Mouse (Mus musculus): ENCODE measurements around the gene Jag1. TPM values are rescaled to one million over a fixed set of nuclear protein-coding genes. Genes with fewer than 3 reads are reported as not detected.

Gene Jag1
- 11.2 and 11.3 TPM in 2 replicates for total RNA-seq (2014; rRNA removed; ENCODE audit: low replicate concordance)
- polyA plus RNA-seq (2015; fragmentation: Nextera tagmentation; extraction: Ambion mirVana), result 6.7 and 6.8 TPM in 2 replicates

- Histone ChIP-seq H3K4me2 (ENCODE audit: low read depth, low read length) (peak within 1 kb of the TSS; percentile 84), H3K9ac (replicated peaks; ENCODE audit: low read depth, low read length) (peak within 1 kb of the TSS; percentile 69), H3K36me3 (replicated peaks; ENCODE audit: control insufficient read depth, insufficient read depth, low read length) (no peaks in the 10 kb centered on the region), H3K27ac (ENCODE audit: low read depth) (peak within 1 kb of the TSS; percentile 96), H3K9me3 (replicated peaks; ENCODE audit: control insufficient read depth, low read length) (no peaks in the 10 kb centered on the region), H3K4me3 (ENCODE audit: low read depth, low read length) (peak within 1 kb of the TSS; percentile 83), H3K27me3 (ENCODE audit: control insufficient read depth, insufficient read depth, low read length) (no peaks in the 10 kb centered on the region), H3K4me1 (ENCODE audit: control insufficient read depth, insufficient read depth) (0 out of 2 replicates have a peak, but pooled peaks cover 6% of the 10 kb centered on the region)
- ATAC-seq (ENCODE audit: insufficient read depth, low read depth), result no peak
- TF ChIP-seq CTCF (IDR thresholded peaks at IDR 0.05; ENCODE audit: low read depth) (no peak), EP300 (IDR thresholded peaks at IDR 0.05; ENCODE audit: low read depth) (no peak)
- no peak for DNase-seq (ENCODE audit: low spot score)
- WGBS, result under 1% methylated on average over 51 of the region's 59 CpGs
Measured at GRCm38 (mm10) chr2:137116025-137116674, at the start of gene Jag1. Gene Jag1 (minus strand): TSS chr2:137116644.

- no peak for ATAC-seq (ENCODE audit: insufficient read depth, low read depth)
- no peak overlapping the region for H3K27ac ChIP-seq (ENCODE audit: low read depth)
- H3K27me3 ChIP-seq (ENCODE audit: control insufficient read depth, insufficient read depth, low read length), result no peaks in the 10 kb centered on the region
- H3K4me2 ChIP-seq (ENCODE audit: low read depth, low read length), result no peak overlapping the region
- H3K36me3 ChIP-seq (replicated peaks; ENCODE audit: control insufficient read depth, insufficient read depth, low read length), result no peaks in the 10 kb centered on the region
- WGBS, result 79% methylated on average over 1 of the region's 1 CpGs
- H3K4me1 ChIP-seq (ENCODE audit: control insufficient read depth, insufficient read depth), result no peaks in the 10 kb centered on the region
- H3K9ac ChIP-seq (replicated peaks; ENCODE audit: low read depth, low read length), result no peak overlapping the region
- no peak for DNase-seq (ENCODE audit: low spot score)
- TF ChIP-seq CTCF (IDR thresholded peaks at IDR 0.05; ENCODE audit: low read depth), result no peak
- TF ChIP-seq EP300 (IDR thresholded peaks at IDR 0.05; ENCODE audit: low read depth), result no peak
- no peak overlapping the region for H3K4me3 ChIP-seq (ENCODE audit: low read depth, low read length)
- no peaks in the 10 kb centered on the region for H3K9me3 ChIP-seq (replicated peaks; ENCODE audit: control insufficient read depth, low read length)
Measured at GRCm38 (mm10) chr2:137156018-137156417, 39.6 kb upstream of the Jag1 start.

DNA sequence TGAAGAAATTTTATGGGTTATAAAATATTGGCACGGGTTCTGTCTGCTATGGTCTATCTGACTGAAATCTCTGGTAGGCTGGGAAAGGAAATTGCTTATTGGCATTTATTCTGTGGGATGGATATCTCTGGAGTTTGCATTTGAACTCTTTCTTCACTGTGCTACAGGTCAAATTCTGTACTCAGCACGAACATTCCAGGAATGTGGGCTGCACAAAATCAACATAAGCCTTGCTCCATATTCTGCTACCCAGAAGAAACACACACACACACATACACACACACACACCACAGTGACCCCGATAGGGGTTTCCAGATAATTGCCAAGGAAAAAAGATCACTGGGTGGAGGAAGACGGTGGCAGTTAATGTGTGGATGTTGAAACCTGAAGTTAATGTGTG, 37.4 kb upstream of the Jag1 start:
- no peaks in the 10 kb centered on the region for H3K4me1 ChIP-seq (ENCODE audit: control insufficient read depth, insufficient read depth)
- TF ChIP-seq CTCF (IDR thresholded peaks at IDR 0.05; ENCODE audit: low read depth), result no peak
- TF ChIP-seq EP300 (IDR thresholded peaks at IDR 0.05; ENCODE audit: low read depth), result no peak
- WGBS, result 34% methylated on average over 4 of the region's 4 CpGs

GRCm38 (mm10) chr2:137153172-137153667, 36.8 kb upstream of the Jag1 start:
- ATAC-seq (ENCODE audit: insufficient read depth, low read depth), result no peak
- Histone ChIP-seq H3K4me1 (ENCODE audit: control insufficient read depth, insufficient read depth) (no peaks in the 10 kb centered on the region), H3K9ac (replicated peaks; ENCODE audit: low read depth, low read length) (no peak overlapping the region), H3K27me3 (ENCODE audit: control insufficient read depth, insufficient read depth, low read length) (no peaks in the 10 kb centered on the region), H3K4me2 (ENCODE audit: low read depth, low read length) (no peak overlapping the region), H3K27ac (ENCODE audit: low read depth) (no peak overlapping the region), H3K36me3 (replicated peaks; ENCODE audit: control insufficient read depth, insufficient read depth, low read length) (no peaks in the 10 kb centered on the region), H3K4me3 (ENCODE audit: low read depth, low read length) (no peak overlapping the region), H3K9me3 (replicated peaks; ENCODE audit: control insufficient read depth, low read length) (no peaks in the 10 kb centered on the region)
- no peak for DNase-seq (ENCODE audit: low spot score)
- WGBS, result 80% methylated on average over 10 of the region's 10 CpGs
- no peak for TF ChIP-seq EP300 (IDR thresholded peaks at IDR 0.05; ENCODE audit: low read depth)
- no peak for TF ChIP-seq CTCF (IDR thresholded peaks at IDR 0.05; ENCODE audit: low read depth)

More for the DNA sequence above, 37.4 kb upstream of the Jag1 start:
- no peak for DNase-seq (ENCODE audit: low spot score)
- Histone ChIP-seq H3K9ac (replicated peaks; ENCODE audit: low read depth, low read length) (no peak overlapping the region), H3K9me3 (replicated peaks; ENCODE audit: control insufficient read depth, low read length) (no peaks in the 10 kb centered on the region), H3K36me3 (replicated peaks; ENCODE audit: control insufficient read depth, insufficient read depth, low read length) (no peaks in the 10 kb centered on the region), H3K27ac (ENCODE audit: low read depth) (no peak overlapping the region), H3K27me3 (ENCODE audit: control insufficient read depth, insufficient read depth, low read length) (no peaks in the 10 kb centered on the region), H3K4me2 (ENCODE audit: low read depth, low read length) (no peak overlapping the region), H3K4me3 (ENCODE audit: low read depth, low read length) (no peak overlapping the region)
- ATAC-seq (ENCODE audit: insufficient read depth, low read depth), result no peak

DNA sequence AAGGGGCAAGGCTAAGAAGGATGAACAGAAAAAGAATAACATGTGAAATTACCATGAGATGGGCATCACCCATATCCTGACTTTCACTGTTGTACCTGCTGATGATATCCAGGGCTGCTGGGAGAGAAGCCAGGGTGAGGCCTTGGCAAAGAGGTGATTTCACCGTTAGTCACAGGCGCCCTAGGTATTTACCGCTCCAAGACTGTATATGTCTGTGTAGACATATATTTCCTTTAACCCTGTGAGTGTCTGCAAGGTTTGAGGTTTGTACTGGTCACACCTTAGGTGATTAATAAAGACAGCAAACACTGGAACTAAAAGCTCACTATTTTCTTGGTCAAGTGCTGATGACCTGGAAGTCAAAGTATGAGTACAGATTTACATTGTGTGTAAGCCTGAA, 34.5 kb upstream of the Jag1 start:
- Histone ChIP-seq H3K27me3 (ENCODE audit: control insufficient read depth, insufficient read depth, low read length) (no peaks in the 10 kb centered on the region), H3K36me3 (replicated peaks; ENCODE audit: control insufficient read depth, insufficient read depth, low read length) (no peaks in the 10 kb centered on the region), H3K9me3 (replicated peaks; ENCODE audit: control insufficient read depth, low read length) (no peaks in the 10 kb centered on the region), H3K9ac (replicated peaks; ENCODE audit: low read depth, low read length) (no peak overlapping the region), H3K4me3 (ENCODE audit: low read depth, low read length) (no peak overlapping the region), H3K27ac (ENCODE audit: low read depth) (no peak overlapping the region), H3K4me2 (ENCODE audit: low read depth, low read length) (no peak overlapping the region), H3K4me1 (ENCODE audit: control insufficient read depth, insufficient read depth) (no peaks in the 10 kb centered on the region)
- 85% methylated on average over 3 of the region's 3 CpGs for WGBS
- no peak for TF ChIP-seq CTCF (IDR thresholded peaks at IDR 0.05; ENCODE audit: low read depth)
- no peak for TF ChIP-seq EP300 (IDR thresholded peaks at IDR 0.05; ENCODE audit: low read depth)
- DNase-seq (ENCODE audit: low spot score) (no peak), ATAC-seq (ENCODE audit: insufficient read depth, low read depth) (no peak)

Data from heart, postnatal 0 days (tissue).